Mouse (Mus musculus) WW6 (cell line): ENCODE measurements around the gene Ahnak.
A peak's percentile ranks its signal among the peaks of the same experiment; 100 is the strongest.
"Not testable (repeated sequence)": the region's sequence is repeated elsewhere in the genome, so short reads cannot be mapped to it uniquely, and the experiment has no call there.

ENCODE experiments used
- DNase-seq: peaks from one replicate; pipeline ENCODE4 v3.0.0-alpha.2; 2013; ENCODE audit warnings: low read depth, low spot score

Gene Ahnak

GRCm38 (mm10) chr19:9065621-9066561 is 76.8 kb downstream of the Ahnak start:
- no peak for DNase-seq

GRCm38 (mm10) chr19:9067292-9067691 is 78.2 kb downstream of the Ahnak start:
- no peak for DNase-seq

DNA sequence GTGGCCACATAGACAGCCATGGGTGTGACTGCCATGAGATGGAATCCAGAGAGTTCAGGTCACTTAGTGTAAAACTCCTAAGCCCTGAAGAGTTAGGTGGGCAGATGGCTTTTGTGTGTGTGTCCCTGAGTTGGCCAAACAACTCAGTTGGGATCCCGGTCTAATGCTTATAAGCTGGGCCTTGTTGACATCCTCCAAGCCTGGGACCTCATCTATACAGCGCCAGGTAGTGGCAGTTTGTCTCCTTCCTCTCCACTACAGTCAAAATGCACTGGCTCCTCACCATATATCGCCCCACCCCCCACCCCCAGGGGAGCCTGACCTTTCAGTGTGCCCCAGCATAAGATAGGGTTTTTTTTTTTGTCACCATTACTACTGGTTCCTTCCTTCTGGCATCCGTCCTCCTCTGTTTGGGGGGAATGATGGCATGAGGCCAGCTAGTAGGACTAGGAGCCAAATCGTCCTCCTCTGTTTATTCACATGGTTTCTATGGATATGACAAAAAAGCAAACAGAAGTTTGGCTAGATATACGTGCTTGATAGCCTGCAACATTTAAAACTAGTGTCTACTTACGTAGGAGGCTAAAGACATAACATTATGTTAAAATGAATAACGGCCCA is 80.7 kb downstream of the Ahnak start:
- DNase-seq, result no peak

DNA sequence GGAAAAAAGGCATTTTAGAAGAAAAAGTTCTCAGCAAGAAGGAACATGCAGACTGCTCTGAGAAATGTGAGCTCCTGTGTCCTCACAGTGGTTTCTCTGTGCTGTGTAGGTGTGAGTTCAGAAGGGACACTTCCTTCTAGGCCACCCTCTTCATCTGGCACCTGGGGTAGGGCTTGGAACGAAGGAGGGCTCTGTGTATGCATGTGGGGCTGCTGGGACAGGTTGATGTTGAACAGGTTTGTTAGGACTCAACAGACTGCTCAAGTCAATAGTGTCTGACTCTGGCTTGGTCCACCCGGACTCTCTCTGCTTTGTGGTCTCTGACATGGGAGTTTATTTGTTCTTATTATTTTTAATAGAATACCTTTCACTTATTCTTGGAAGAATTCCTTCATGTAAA is 81.2 kb downstream of the Ahnak start:
- DNase-seq, result no peak

GRCm38 (mm10) chr19:9071456-9072156 is 82.5 kb downstream of the Ahnak start:
- no peak for DNase-seq

DNA sequence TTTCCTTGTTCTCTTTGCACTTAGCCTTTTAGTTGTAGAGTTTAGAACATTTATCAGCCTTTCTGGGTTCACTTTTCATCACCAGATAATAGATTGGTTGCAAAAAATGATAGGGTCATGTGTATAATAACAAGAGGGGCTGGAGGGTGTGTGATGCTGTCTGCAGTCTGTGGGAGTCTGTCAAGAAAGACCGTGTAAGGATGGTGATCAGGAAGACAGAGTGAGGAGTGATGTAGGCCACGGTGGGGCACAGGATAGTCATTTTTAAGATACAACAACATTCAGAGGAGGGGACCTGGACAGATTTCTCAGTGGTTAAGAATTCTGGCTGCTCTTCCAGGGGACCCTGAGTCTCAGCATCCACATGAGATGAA is 83.1 kb downstream of the Ahnak start:
- DNase-seq, result no peak

- no peak for DNase-seq
Observed at GRCm38 (mm10) chr19:9073776-9074411, 84.8 kb downstream of the Ahnak start.

GRCm38 (mm10) chr19:9074424-9074823 is 85.3 kb downstream of the Ahnak start:
- DNase-seq, result no peak

DNA sequence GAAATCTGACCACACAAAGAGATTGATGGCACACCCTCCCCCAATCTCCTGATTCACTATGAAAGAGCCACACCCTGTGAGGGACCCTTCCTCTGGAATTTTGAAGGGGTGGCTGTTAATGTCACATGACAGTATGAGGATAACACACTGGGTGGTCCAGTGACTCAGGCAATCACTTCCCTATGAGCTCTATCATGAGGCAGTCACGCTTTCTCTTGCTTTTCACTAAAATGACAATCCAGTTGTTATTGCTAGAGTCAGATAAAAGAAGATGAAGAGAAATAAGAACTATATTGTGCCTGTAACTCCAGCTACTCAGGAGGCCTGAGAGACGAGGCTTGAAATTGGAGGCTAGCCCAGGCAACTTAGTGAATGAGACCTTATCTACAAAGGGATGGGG is 86.5 kb downstream of the Ahnak start:
- no peak for DNase-seq

DNA sequence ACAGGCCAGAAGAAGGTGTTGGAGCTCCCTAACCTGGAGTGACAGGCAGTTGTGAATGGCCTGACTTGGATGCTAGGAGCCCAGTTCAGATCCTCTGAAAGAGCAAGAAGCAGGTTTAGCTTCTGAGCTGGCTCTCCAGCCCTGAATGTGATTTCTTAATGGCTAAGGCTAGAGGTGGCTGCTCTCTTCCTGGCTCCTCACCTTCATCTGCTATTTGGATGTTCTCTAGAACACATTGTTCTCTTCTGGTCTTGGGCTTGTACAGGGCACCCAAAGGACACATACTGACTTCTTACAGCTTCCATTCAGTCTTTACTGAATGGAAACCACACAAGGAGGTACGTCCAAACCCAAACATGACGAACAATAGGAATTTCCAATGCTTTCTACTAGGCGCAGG is 87.0 kb downstream of the Ahnak start:
- DNase-seq, result no peak

DNA sequence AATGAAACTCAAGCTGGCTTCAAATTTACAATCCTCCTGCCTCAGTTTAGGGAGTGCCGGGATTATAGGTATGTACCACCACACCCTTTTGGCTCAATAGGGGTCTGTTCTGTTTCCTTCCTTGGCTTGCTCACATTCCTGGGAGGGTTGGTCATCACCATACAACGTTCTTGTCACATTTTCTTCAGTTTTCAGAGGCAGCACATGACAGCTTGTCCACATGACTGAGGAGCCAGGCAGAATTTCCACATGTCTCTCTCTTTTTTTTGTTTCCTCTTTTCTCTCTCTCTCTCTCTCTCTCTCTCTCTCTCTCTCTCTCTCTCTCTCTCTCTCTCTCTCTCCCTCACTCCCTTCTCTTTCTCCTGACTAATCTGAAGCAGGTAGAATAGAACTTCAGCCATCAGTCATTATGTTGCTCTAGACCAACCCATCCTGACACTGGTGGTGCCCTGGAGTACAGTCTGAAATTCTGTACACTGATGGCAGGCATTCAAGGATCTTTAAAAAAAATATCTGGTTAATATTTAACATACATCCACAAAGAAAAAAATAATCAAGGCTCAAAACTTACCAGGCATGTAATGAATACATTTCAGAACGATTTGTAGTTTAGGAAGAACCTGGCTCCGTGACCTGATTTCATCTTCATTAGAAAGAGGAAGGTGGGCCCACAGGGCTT is 88.0 kb downstream of the Ahnak start:
- DNase-seq, result no peak

DNA sequence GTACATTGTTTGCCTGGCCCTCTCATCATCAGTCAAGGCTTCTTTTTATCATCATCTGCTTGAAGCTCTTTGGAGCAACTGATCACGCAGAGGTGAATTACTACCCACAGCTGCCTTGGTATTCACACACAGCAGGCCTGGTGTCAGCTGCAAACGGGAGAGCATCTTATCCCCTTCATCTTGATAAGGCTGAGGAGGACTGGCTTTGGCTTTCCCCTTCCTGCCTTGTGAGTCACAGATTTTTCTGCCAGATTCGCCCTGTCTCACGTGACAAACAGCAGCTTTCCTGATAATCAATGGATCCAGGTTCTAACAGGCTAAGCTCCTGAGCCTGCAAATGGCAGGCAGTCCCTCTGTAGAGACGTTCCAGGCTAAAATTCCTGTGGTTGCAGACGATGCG is 90.8 kb downstream of the Ahnak start:
- DNase-seq, result no peak

DNA sequence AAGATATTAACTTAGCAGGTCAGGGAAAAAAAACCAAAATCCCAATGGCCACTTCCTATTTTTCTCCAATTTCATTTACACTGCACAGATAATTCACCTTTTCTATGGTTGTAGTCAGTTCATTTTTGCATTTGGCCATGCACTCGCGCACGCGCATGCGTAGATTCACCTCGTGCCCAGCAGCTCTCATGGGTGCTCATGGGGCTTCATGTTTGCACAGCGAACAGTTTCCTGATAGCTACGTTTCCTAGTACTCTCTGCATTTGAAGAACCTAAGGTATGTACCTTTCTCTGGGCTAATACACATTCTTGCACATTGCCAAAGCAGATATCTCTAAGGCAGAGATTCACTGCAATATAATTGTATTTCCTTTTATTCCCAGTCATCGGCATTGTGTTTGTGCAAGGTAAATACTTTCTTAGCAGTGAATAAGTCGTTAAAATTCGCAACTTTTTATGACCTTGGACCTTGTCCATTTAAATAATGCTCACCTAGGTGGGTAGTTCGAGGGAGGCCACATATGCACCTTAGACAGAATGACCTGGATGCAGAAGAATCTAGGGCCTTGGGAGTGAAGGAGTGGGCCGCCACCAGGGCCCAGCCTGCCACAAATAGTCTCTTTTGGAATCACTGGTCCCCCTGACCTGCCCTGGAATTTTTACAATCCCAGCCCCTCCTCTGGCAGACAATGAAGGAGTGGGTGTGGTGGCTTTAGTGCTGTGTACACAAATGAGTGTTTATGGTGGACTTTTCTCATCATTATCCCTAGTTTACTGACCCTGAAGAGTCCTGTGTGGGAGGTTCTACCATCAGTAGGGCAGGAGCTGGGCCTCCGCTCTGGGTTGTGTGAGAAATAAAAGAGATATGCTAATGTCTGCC is 92.5 kb downstream of the Ahnak start:
- peak; percentile 48 for DNase-seq

- DNase-seq, result peak; percentile 81
Observed at GRCm38 (mm10) chr19:9082191-9083009, 93.3 kb downstream of the Ahnak start.

GRCm38 (mm10) chr19:9083010-9083355 is 93.9 kb downstream of the Ahnak start:
- no peak for DNase-seq

DNA sequence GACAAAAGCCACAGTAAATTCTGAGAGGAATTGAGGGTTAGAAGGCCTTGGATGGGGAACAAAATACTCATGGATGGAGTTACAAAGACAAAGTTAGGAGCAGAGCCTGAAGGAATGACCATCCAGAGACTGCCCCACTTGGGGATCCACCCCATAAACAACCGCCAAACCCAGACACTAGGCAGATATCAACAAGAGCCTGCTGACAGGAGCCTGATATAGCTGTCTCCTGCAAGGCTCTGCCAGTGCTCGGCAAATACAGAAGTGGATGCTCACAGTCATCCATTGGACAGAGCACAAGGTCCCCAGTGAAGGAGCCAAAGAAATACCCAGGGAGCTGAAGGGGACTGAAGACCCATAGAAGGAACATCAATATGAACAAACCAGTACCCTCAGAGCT is 94.8 kb downstream of the Ahnak start:
- not testable (repeated sequence) for DNase-seq

DNA sequence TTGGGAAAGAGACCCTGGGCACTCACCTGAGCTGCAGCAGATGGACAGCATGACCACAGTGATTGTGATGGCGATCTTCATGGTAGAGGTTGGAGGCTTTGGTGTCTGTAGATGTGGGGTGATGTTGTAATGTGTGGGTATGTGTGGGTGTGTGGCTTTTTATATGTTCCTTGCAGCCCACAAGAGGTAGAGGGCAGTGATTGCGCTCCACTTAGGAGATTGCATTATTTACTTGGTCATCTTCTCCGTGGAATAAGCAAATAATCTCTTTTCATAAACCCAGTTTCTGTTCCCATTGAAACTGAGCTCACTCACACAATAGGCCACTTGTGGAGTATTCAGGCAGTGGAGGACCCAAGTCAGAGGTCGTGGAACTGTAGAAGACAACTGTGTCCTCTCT is 98.7 kb downstream of the Ahnak start, which contains the start of gene Scgb1a1:
Scgb1a1 (minus strand) TSS at position 138 of the 400 bp plus-strand sequence.
- no peak for DNase-seq

DNA sequence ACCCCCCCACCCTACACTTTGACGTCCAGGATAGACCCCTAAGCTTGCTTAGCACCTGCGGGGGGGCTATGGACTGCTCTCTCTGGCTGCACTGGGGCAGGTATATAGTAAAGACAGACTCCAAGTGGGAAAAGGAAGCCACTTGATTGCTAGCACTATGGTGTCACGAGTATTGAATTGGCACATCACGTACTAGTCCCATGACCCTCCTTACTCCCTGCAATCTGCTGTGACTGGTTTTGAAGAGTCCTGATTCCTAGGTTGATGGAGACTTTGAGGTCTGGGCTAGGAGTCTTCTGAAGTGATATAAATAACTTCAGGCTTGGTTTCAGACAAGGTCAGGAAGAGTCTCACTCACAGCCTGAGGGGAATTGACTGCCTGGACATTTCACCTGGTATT is 101.1 kb downstream of the Ahnak start:
- no peak for DNase-seq

- no peak for DNase-seq
Observed at GRCm38 (mm10) chr19:9090709-9091108, 101.6 kb downstream of the Ahnak start.

DNA sequence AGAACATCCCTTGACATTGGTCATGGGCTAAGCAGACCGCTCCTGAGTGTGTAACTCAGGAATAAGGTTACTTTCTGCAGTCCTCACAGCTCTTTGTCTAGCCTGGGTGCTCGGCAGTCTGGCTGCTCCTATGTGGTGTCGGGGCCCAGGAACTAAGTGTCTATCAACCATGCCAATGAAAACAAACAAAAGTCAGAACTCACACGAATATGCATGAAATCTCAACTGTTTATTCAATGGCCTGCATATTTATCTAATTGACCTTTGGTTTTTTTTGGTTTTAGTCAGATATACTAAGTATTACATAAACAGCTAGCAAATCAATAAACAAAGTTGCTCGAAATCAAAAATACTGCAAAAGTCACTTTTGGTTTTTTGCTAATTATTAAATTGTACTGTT is 106.0 kb downstream of the Ahnak start:
- DNase-seq, result no peak
